Mouse (Mus musculus): ENCODE measurements around the gene Cacng2.

DNA sequence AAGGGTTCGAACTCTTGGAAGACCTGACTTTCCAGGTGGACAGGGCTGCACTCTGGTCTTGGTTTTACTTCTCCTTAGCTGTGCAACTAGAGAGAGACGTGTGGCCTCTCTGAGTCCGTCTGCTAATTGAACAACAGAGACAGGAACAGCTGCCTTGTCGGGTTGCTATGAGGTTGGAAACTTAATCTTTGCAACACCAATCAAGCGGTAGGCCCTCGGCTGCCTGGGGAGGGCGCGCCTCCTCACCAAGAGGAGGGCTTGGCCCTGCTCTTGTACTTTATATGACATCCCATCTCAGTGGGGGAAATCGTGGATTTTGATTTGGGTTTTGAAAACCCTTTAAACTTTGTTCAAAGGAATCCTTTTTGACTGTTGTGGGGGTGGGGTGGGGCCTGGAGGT, 42.1 kb upstream of the Cacng2 start:
- TF ChIP-seq CTCF (IDR thresholded peaks at IDR 0.05; ENCODE audit: extremely low read depth, insufficient read depth, low read length) (no peak), POLR2A (IDR thresholded peaks at IDR 0.05; ENCODE audit: extremely low read depth, insufficient read depth, low read length) (no peak)
